ENCODE assay signal across 27 mouse cellular contexts in genomic region chr2:85466801-85467325, GRCm38 (mm10). TPM values are rescaled to one million over a fixed set of nuclear protein-coding genes. Genes with fewer than 3 reads are reported as not detected.
A peak's percentile ranks its signal among the peaks of the same experiment; 100 is the strongest.
DNase-seq lines count a peak whose midpoint lies in the region.
"Had no signal": no experiment of that assay in that cellular context is flagged by ENCODE, and none has a peak within 500 bp of the region (broad histone marks: within the 10 kb centered on the region; RNA-seq: fewer than 3 reads in every experiment).

No protein-coding gene starts in this region.

- DNase-seq in cerebellum, postnatal 10 days, result peak; percentile 7 to 10
- no peak for DNase-seq in cerebellum, adult 8-10 months
- peak; percentile 10 for DNase-seq in kidney, postnatal 10 days
- DNase-seq in kidney, adult 8-10 months, result no peak
- peak; percentile 51 for DNase-seq in adrenal gland, adult 2 months
- DNase-seq in fat pad, adult 2 months (ENCODE audit: extremely low read depth, low read depth, low spot score), result peak; percentile 85
- DNase-seq in ovary, postnatal 10 days (ENCODE audit: low spot score), result no peak
- DNase-seq in ovary, adult 18-20 months (ENCODE audit: low spot score), result no peak
- DNase-seq: gastrocnemius, postnatal 25 days; liver, postnatal 0 days; spleen, adult 18-20 months; thymus, postnatal 4 days had no signal

RNA-seq across cellular contexts. Expression of gene Olfr995, which starts 23.4 kb away (rescaled TPM):
- not detected for total RNA-seq in adrenal gland, adult 2 months (2021)
- polyA plus RNA-seq in adrenal gland, adult 2 months (2012; rRNA removed), result not detected in 2 replicates
- total RNA-seq: ES-E14; gastrocnemius, postnatal 25 days; layer of hippocampus, adult 18-20 months; layer of hippocampus, postnatal 25 days; left cerebral cortex, postnatal 10 days; megakaryocyte, adult 5-6 weeks had no signal
- polyA plus RNA-seq: CD4-positive, CD25-positive, alpha-beta regulatory T cell, adult 4 months; embryonic facial prominence, embryonic 13.5 days; forebrain, embryonic 15.5 days; heart, embryonic 14.5 days; hindbrain, embryonic 11.5 days; kidney, embryonic 15.5 days; limb, embryonic 14.5 days; liver, postnatal 0 days; midbrain, embryonic 13.5 days; neural tube, embryonic 13.5 days; Patski had no signal

RNA-seq across cellular contexts. Expression of gene Olfr994, which starts 30.6 kb away (rescaled TPM):
- total RNA-seq in adrenal gland, adult 2 months (2021), result not detected
- polyA plus RNA-seq in adrenal gland, adult 2 months (2012; rRNA removed), result not detected in 2 replicates
- total RNA-seq: ES-E14; gastrocnemius, postnatal 25 days; layer of hippocampus, adult 18-20 months; layer of hippocampus, postnatal 25 days; left cerebral cortex, postnatal 10 days; megakaryocyte, adult 5-6 weeks had no signal
- polyA plus RNA-seq: CD4-positive, CD25-positive, alpha-beta regulatory T cell, adult 4 months; embryonic facial prominence, embryonic 13.5 days; forebrain, embryonic 15.5 days; heart, embryonic 14.5 days; hindbrain, embryonic 11.5 days; kidney, embryonic 15.5 days; limb, embryonic 14.5 days; liver, postnatal 0 days; midbrain, embryonic 13.5 days; neural tube, embryonic 13.5 days; Patski had no signal

RNA-seq across cellular contexts. Expression of gene 4833423E24Rik, which starts 52.0 kb away (rescaled TPM):
- under 1 TPM; 0.38 to 0.49 TPM for total RNA-seq in adrenal gland, adult 2 months (2021)
- polyA plus RNA-seq in adrenal gland, adult 2 months (2012; rRNA removed), result not detected in 2 replicates
- total RNA-seq: ES-E14; gastrocnemius, postnatal 25 days; megakaryocyte, adult 5-6 weeks had no signal
- polyA plus RNA-seq: CD4-positive, CD25-positive, alpha-beta regulatory T cell, adult 4 months; forebrain, embryonic 15.5 days; heart, embryonic 14.5 days; hindbrain, embryonic 11.5 days; kidney, embryonic 15.5 days; liver, postnatal 0 days; midbrain, embryonic 13.5 days; neural tube, embryonic 13.5 days; Patski had no signal

RNA-seq across cellular contexts. Expression of gene Olfr993, which starts 52.2 kb away (rescaled TPM):
- not detected for total RNA-seq in adrenal gland, adult 2 months (2021)
- polyA plus RNA-seq in adrenal gland, adult 2 months (2012; rRNA removed), result not detected in 2 replicates
- total RNA-seq: ES-E14; gastrocnemius, postnatal 25 days; layer of hippocampus, adult 18-20 months; layer of hippocampus, postnatal 25 days; left cerebral cortex, postnatal 10 days; megakaryocyte, adult 5-6 weeks had no signal
- polyA plus RNA-seq: CD4-positive, CD25-positive, alpha-beta regulatory T cell, adult 4 months; embryonic facial prominence, embryonic 13.5 days; forebrain, embryonic 15.5 days; heart, embryonic 14.5 days; hindbrain, embryonic 11.5 days; kidney, embryonic 15.5 days; limb, embryonic 14.5 days; liver, postnatal 0 days; midbrain, embryonic 13.5 days; neural tube, embryonic 13.5 days; Patski had no signal

RNA-seq across cellular contexts. Expression of gene Olfr992, which starts 57.6 kb away (rescaled TPM):
- not detected for total RNA-seq in adrenal gland, adult 2 months (2021)
- polyA plus RNA-seq in adrenal gland, adult 2 months (2012; rRNA removed), result not detected in 2 replicates
- total RNA-seq: ES-E14; gastrocnemius, postnatal 25 days; layer of hippocampus, adult 18-20 months; layer of hippocampus, postnatal 25 days; left cerebral cortex, postnatal 10 days; megakaryocyte, adult 5-6 weeks had no signal
- polyA plus RNA-seq: CD4-positive, CD25-positive, alpha-beta regulatory T cell, adult 4 months; embryonic facial prominence, embryonic 13.5 days; forebrain, embryonic 15.5 days; heart, embryonic 14.5 days; hindbrain, embryonic 11.5 days; kidney, embryonic 15.5 days; limb, embryonic 14.5 days; liver, postnatal 0 days; midbrain, embryonic 13.5 days; neural tube, embryonic 13.5 days; Patski had no signal

Comparison
In these comparisons a context has a peak if more than half of its experiments do, and no peak if none do; other contexts are left out.
1. DNase-seq: peak in cerebellum, postnatal 10 days (2 of 2), kidney, postnatal 10 days (single experiment), adrenal gland, adult 2 months (single experiment) and fat pad, adult 2 months (single experiment); none in cerebellum, adult 8-10 months (single experiment), kidney, adult 8-10 months (0 of 2), ovary, postnatal 10 days (single experiment) and ovary, adult 18-20 months (single experiment).